Mouse (Mus musculus) kidney, embryonic 14.5 days (tissue): Measurements from ENCODE around the gene Slc7a1. TPM values are rescaled to one million over a fixed set of nuclear protein-coding genes. Genes with fewer than 3 reads are reported as not detected.

Source experiments
- ATAC-seq: fragments of 200-750 bp; cut with Nextera tagmentation; 2 replicates; pipeline ENCODE4 v1.8.0; 2017; ENCODE audit warnings: moderate number of reproducible peaks, mild to moderate bottlenecking, moderate TSS enrichment, moderate library complexity; ENCODE audit not compliant: low FRiP score, low TSS enrichment
- H3K27ac ChIP-seq: fragments of 300-500 bp; sonication (generic); 2 replicates; pipeline ENCODE4 v1.5.1; 2014; ENCODE audit warnings: low read depth, mild to moderate bottlenecking, low read length, moderate library complexity, mixed read lengths
- H3K27me3 ChIP-seq: fragments of 300-500 bp; sonication (generic); 2 replicates; pipeline ENCODE4 v1.6.1; 2014; ENCODE audit warnings: mild to moderate bottlenecking, low read length; ENCODE audit not compliant: control insufficient read depth, insufficient read depth
- H3K36me3 ChIP-seq: fragments of 300-500 bp; sonication (generic); 2 replicates; pipeline ENCODE4 v1.6.1; 2014; ENCODE audit warnings: low read length, mixed read lengths; ENCODE audit not compliant: control insufficient read depth, insufficient read depth
- H3K4me1 ChIP-seq: fragments of 300-500 bp; sonication (generic); 2 replicates; pipeline ENCODE4 v1.6.1; 2014; ENCODE audit warnings: low read length, mixed read lengths; ENCODE audit not compliant: control insufficient read depth, insufficient read depth
- H3K4me2 ChIP-seq: fragments of 300-500 bp; sonication (generic); replicated peaks from 2 replicates; pipeline ENCODE4 v1.6.1; 2014; ENCODE audit warnings: low read depth, mild to moderate bottlenecking, low read length
- H3K4me3 ChIP-seq: fragments of 300-500 bp; sonication (generic); 2 replicates; pipeline ENCODE4 v1.5.1; 2014; ENCODE audit warnings: mild to moderate bottlenecking, low read length
- H3K9ac ChIP-seq: fragments of 300-500 bp; sonication (generic); 2 replicates; pipeline ENCODE4 v1.6.1; 2014; ENCODE audit warnings: low read depth, mild to moderate bottlenecking, low read length, moderate library complexity
- H3K9me3 ChIP-seq: fragments of 300-500 bp; sonication (generic); 2 replicates; pipeline ENCODE4 v1.6.1; 2016; ENCODE audit warnings: low read length; ENCODE audit not compliant: control insufficient read depth
- WGBS: fragments of 180-500 bp; shearing (Covaris S2); extraction: QIAGEN DNeasy Blood & Tissue Kit; methylation state at CpG from one replicate; pipeline ENCODE4 v1.1.7; 2014; 5-methylcytosine and 5-hydroxymethylcytosine counted together
- polyA plus RNA-seq: library from polyadenylated mRNA; unstranded; fragments of >200 nt; fragmentation: Nextera tagmentation; extraction: Ambion mirVana; gene quantifications from 2 replicates; pipeline ENCODE4 v1.2.1, GENCODE M21; 2014

Gene Slc7a1
- polyA plus RNA-seq, 1 experiment from 2014 or later = 36.8 TPM

DNA sequence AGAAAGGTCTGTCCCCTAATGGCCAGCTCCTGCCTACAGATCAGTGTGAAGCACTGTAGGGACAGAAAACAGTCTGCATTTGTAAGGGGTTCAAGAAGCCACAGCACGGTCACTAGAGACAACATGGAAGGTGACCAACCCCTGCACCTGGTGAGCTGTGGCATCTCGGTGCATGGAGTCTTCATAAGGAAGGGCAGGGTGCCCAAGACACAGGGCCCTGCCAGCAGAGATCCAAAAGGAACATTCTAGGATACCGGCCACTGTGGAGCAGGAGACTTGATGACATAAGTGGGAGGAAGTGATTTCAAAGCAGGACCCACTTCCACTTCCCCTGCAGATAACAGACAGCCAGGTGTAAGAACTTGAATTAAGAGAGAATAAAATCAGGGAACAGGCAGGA is 43.9 kb downstream of the Slc7a1 start:
- Histone ChIP-seq H3K9me3 (no peaks in the 10 kb centered on the region), H3K4me1 (no peaks in the 10 kb centered on the region), H3K36me3 (no peaks in the 10 kb centered on the region), H3K27ac (no peak overlapping the region), H3K4me3 (no peak overlapping the region), H3K9ac (no peak overlapping the region), H3K27me3 (no peaks in the 10 kb centered on the region), H3K4me2 (no peak overlapping the region)
- WGBS = 91% methylated on average over 3 of the region's 3 CpGs
- no peak for ATAC-seq

DNA sequence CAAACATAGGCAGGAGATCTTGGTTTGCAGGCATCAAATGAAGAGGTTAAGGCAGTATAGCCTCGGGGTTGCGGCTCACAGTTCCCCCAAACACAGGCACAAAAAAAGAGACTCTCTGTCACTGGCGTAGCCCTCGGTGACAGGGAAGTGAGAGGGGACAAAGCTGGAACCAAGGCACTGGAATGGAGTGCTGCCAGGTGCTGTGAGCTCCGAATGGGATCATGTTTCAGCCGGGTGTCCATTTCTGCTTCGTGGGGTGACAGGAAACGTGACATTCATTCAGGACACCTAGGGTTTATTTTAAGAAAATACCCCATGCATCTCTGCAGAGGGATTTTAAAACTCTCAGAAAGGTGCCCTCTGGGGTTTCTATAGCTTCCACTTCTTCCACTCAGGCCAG is 45.2 kb downstream of the Slc7a1 start:
- H3K27ac ChIP-seq = no peak overlapping the region; the same call in 1 of the 2 replicates
- H3K4me2 ChIP-seq = no peak overlapping the region
- no peak overlapping the region for H3K9ac ChIP-seq
- no peaks in the 10 kb centered on the region for H3K4me1 ChIP-seq
- H3K36me3 ChIP-seq = no peaks in the 10 kb centered on the region
- no peak for ATAC-seq
- no peaks in the 10 kb centered on the region for H3K9me3 ChIP-seq
- 33% methylated on average over 8 of the region's 8 CpGs for WGBS
- no peak overlapping the region for H3K4me3 ChIP-seq
- H3K27me3 ChIP-seq = no peaks in the 10 kb centered on the region

- H3K27me3 ChIP-seq = no peaks in the 10 kb centered on the region
- no peak overlapping the region for H3K9ac ChIP-seq
- WGBS = 69% methylated on average over 16 of the region's 16 CpGs
- H3K36me3 ChIP-seq = no peaks in the 10 kb centered on the region
- H3K4me2 ChIP-seq = no peak overlapping the region
- ATAC-seq = no peak
- H3K9me3 ChIP-seq = no peaks in the 10 kb centered on the region
- no peak overlapping the region for H3K4me3 ChIP-seq
- no peaks in the 10 kb centered on the region for H3K4me1 ChIP-seq
- no peak overlapping the region for H3K27ac ChIP-seq
These were observed 46.3 kb downstream of the Slc7a1 start for GRCm38 (mm10) chr5:148353429-148353828.

DNA sequence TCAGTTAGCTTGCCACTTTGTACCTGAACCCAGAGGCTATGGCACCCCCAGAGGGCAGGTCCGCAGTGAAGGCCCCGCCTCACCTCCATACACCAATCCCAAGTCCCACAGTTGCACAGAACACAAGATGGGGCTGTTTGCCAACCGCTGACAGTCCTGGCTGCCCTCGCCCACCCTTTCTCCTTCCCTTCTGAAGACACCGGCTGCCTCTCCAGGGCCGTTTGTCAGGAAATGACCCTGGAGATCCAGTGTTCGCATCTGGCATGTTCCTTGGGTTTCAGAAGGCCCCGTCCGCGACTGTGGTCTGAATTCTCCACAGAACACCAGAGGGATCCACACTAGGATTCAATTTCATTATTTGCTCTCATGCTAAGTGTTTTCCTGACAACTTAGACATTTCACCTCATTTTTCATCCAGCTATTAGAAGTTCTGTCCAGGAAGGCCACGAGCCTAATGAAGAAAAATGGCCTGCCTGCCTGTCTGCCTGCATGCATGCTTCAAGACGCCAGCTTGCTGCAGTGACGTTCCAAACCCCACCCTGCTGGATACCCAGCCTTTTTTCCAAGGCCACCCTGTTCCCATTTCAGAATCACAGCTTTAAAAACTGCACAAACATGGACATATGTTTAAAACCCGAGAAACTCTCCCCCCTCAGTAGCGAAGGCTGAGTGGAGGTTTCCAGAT is 50.2 kb downstream of the Slc7a1 start:
- H3K36me3 ChIP-seq = peaks cover 7% of the 10 kb centered on the region; the same call in 1 of the 2 replicates
- WGBS = 53% methylated on average over 15 of the region's 15 CpGs
- no peak overlapping the region for H3K4me3 ChIP-seq
- no peak overlapping the region for H3K4me2 ChIP-seq
- ATAC-seq = no peak
- no peaks in the 10 kb centered on the region for H3K27me3 ChIP-seq
- H3K27ac ChIP-seq = no peak overlapping the region
- no peak overlapping the region for H3K9ac ChIP-seq
- no peaks in the 10 kb centered on the region for H3K9me3 ChIP-seq
- H3K4me1 ChIP-seq = no peaks in the 10 kb centered on the region

- Histone ChIP-seq H3K4me2 (no peak overlapping the region), H3K4me1 (no peaks in the 10 kb centered on the region), H3K36me3 (peaks cover 10% of the 10 kb centered on the region; the same call in 1 of the 2 replicates), H3K9ac (no peak overlapping the region), H3K4me3 (no peak overlapping the region), H3K27me3 (no peaks in the 10 kb centered on the region), H3K9me3 (no peaks in the 10 kb centered on the region), H3K27ac (no peak overlapping the region)
- WGBS = 54% methylated on average over 8 of the region's 8 CpGs
- ATAC-seq = no peak
These were observed 51.6 kb downstream of the Slc7a1 start for GRCm38 (mm10) chr5:148348153-148348552.

DNA sequence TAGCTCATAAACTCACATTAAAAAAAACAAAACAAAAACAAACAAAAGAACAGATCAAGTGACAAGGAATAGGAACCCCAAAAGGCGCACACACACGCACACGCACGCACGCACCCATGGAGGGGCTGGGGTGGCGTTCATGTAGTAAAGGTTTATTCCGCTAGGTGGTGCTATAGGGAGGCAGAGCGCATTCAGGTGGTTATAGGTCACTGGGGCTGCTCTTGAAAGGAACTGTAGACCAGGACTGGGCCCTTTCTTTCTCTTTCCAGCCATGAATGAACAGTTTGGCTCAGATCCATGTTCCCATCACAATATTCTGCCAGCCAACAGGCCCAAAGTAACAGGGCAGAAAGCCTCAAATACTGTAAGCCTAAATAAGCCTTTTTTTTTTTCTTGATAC is 53.2 kb downstream of the Slc7a1 start:
- Histone ChIP-seq H3K4me1 (peaks cover 4% of the 10 kb centered on the region; the same call in 1 of the 2 replicates), H3K27ac (no peak overlapping the region), H3K4me2 (no peak overlapping the region), H3K27me3 (no peaks in the 10 kb centered on the region), H3K9ac (no peak overlapping the region), H3K9me3 (no peaks in the 10 kb centered on the region), H3K4me3 (no peak overlapping the region), H3K36me3 (peaks cover 10% of the 10 kb centered on the region; the same call in 1 of the 2 replicates)
- ATAC-seq = no peak
- 86% methylated on average over 8 of the region's 8 CpGs for WGBS

DNA sequence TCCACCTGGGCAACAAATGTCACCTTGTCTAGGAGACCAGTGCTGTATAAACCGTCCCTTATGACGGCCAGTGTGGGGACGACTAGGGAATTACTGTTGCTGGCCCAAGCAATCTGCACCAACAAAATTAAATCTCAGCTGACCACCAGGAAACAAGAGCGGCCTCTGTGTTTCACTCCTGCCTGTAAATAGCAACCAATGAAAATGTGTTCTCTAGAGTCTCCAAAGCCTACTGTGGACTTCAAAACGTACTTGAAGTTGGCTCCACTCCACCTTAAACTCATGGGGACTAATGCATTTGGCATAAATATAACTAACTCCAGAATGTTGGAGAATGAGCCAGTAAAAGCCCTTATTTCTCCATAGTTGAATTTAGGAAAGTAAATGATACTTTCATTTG is 55.3 kb downstream of the Slc7a1 start:
- no peak for ATAC-seq
- no peaks in the 10 kb centered on the region for H3K9me3 ChIP-seq
- no peak overlapping the region for H3K9ac ChIP-seq
- H3K27ac ChIP-seq = no peak overlapping the region
- H3K27me3 ChIP-seq = no peaks in the 10 kb centered on the region
- no peak overlapping the region for H3K4me3 ChIP-seq
- peaks cover 4% of the 10 kb centered on the region; the same call in 1 of the 2 replicates for H3K4me1 ChIP-seq
- H3K4me2 ChIP-seq = no peak overlapping the region
- peaks cover 10% of the 10 kb centered on the region; the same call in 1 of the 2 replicates for H3K36me3 ChIP-seq
- WGBS = 64% methylated on average over 5 of the region's 5 CpGs

DNA sequence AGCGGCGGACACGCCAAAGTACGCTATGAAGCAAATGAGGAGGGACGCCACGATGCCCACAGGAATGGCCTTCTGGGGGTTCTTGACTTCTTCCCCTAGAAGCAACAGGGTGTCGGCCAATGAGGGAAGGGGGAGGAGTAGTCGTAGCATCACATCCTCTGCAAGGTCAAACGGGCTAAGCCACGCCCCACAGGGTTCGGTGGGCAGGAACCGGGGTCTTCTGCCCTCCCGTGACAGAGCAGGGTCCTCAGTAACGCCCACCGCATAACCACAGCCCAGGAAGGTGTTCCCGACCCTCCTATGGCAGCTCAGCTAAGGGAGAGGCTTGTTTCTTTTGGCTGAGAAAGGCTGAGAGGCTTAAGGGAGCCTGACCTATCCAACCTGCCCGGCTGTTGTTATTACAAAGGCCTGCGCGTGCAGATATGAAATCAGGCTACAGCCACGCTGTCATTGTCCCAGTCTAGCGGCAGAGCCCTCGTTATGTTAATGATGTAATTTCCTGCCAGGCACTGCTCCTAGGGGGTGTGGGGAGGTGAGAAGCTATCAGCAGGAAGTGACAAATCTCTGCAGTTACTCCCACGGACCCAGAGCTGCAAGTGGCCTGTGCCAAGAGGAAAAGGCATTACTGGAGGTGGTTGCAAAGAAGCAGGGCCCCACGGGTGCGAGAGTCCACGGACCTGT is 57.5 kb downstream of the Slc7a1 start:
- Histone ChIP-seq H3K9ac (peak overlapping the region; percentile 48), H3K27ac (peak overlapping the region; percentile 55; the same call in 1 of the 2 replicates), H3K9me3 (no peaks in the 10 kb centered on the region), H3K4me1 (peaks cover 4% of the 10 kb centered on the region; the same call in 1 of the 2 replicates), H3K27me3 (no peaks in the 10 kb centered on the region), H3K4me2 (peak overlapping the region; percentile 40), H3K36me3 (peaks cover 6% of the 10 kb centered on the region; the same call in 1 of the 2 replicates), H3K4me3 (peak overlapping the region; percentile 21; the same call in 1 of the 2 replicates)
- ATAC-seq = peak; percentile 81
- WGBS = 22% methylated on average over 26 of the region's 26 CpGs

- H3K36me3 ChIP-seq = peaks cover 13% of the 10 kb centered on the region; the same call in 1 of the 2 replicates
- peaks cover 4% of the 10 kb centered on the region; the same call in 1 of the 2 replicates for H3K4me1 ChIP-seq
- H3K9ac ChIP-seq = no peak overlapping the region
- H3K27ac ChIP-seq = no peak overlapping the region
- ATAC-seq = no peak
- no peak overlapping the region for H3K4me2 ChIP-seq
- H3K4me3 ChIP-seq = no peak overlapping the region
- 91% methylated on average over 5 of the region's 5 CpGs for WGBS
- no peaks in the 10 kb centered on the region for H3K27me3 ChIP-seq
- no peaks in the 10 kb centered on the region for H3K9me3 ChIP-seq
These were observed 60.6 kb downstream of the Slc7a1 start for GRCm38 (mm10) chr5:148339126-148339525.
